Mouse (Mus musculus): Measurements from ENCODE around the gene Gm21969. TPM values are rescaled to one million over a fixed set of nuclear protein-coding genes. Genes with fewer than 3 reads are reported as not detected.

Gm21969 gene
- polyA plus RNA-seq, 3 experiments from 2014 or later, result not detected

DNA sequence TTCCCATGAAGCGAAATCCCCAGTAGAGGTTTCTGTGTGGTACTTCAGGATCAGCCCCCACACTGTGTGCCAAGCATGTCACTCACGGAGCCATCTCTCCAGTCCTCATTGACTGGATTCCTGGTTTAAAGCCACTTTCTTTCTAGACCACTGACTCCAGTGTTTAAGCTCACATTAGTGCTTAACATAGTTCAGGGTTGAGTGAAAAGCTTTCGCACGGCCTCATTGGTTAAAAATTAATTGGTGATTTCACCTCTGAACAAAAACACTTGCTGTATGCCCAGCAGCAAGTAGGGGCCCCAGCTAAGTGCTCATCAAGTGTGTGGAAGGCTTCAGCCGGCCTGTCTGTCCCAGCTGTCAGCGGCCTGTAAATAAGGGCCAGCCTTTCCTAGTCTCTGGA is 64.6 kb downstream of the Gm21969 start:
- no peak for ATAC-seq

- peak; percentile 50 for ATAC-seq
Measured at GRCm38 (mm10) chr4:139669847-139670246, 66.9 kb downstream of the Gm21969 start.

DNA sequence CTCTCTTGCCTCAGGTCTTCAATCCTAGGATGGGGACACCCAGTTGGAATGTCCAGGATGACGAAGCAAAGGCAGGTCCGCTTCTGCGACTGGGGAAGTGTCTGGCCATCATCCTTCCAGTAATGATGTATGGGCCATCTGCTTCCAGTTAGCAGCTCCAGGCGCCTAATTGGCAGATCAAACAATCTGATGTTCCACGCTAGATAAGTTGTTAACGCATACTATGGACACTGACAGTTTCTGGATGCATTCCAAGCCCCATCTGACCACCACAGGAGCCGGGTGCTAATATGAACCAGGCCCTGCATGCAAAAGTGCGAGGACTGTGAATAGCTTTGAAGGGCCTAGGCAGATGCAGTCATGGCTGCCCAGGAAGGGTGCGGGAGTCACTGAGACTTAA is 72.7 kb downstream of the Gm21969 start:
- no peak for ATAC-seq

DNA sequence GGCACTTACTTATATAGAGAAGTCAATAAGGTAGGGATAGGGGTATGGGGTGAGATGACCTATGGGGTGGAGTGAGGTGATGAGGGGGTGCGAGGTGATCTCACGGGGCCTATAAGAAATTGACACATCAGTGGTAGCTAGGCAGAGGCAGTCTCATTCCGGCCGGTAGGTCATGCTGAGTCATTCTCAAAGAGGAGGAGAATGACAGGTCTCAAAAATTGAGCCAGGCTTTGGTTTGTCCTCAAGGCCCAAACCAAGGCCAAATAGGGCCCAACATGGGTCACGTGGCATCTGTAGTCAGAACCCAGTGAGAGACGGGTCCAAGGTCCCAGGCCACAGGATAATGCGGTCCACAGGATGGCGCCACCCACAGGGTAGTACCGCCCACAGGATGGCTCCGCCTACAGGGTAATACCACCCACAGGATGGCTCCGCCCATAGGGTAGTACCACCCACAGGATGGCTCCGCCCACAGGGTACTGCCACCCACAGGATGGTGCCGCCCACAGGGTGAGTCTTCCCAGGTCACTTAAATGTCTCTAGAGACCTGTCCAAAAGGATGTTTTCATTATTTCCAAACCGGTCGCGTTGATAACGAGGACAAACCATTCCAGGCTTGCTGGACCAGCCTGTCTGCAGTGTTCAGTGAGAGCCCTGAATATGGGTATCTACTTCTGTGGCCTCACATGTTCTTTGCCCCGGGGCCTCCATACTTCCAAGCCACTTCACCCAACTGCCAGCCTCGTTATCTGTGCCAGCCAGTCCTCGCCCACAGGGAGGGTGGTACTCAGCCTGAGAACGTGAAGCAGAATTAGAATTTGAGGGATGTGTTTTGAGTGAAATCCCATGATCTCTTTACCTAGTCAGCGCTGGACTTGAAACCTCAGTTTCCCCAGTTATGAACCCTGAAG is 81.0 kb downstream of the Gm21969 start:
- ATAC-seq, result no peak

DNA sequence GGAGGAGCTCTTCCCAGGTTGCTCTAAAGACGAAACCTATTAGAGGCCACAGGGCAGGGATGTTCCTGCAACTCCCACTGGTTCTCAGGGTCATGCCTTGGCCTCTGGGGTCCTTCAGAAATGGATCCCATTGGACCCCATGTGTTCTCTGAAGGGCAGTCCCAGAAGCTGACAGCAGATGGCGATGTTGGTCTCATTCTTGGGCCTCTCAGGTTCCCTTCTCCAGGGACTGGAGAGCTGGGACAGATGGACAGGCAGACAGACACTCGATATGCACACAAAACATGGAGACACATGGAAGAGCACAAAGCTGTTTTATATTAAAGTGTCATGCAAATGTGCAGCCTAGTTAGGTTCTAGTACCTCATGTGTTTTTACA is 81.6 kb downstream of the Gm21969 start:
- no peak for ATAC-seq

GRCm38 (mm10) chr4:139688058-139688457 is 85.1 kb downstream of the Gm21969 start:
- no peak for ATAC-seq

DNA sequence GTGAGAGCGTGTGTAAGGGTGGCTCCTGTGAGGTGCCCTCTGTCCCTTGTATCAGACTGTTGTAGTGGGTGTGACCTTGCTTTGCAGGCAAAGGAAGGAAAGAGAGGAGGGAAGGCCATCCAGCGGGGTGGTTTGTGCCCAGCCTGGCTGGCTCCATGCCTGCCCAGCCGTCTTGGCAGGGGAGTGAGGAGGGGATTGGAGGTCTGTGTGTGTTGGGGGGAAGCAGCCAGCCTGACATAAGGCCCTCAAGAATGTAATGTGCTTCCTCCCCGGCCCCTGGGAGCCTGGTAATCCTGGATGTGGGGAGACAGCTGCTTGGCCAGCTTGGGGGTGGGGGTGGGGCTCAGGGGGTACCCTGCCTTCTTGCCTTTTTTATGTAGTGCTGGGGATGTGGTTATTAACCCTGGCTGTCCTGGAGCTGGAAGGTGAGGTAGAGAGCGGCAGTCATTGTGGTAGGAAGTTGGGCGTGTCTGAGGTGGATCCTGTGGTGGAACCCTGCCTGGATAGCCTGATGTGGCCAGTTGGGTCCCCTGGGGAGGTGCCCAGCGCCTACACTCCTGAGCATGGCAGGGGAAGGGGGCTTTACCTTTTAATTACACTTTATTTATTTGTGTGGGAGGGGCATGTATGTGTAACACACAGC is 86.8 kb downstream of the Gm21969 start:
- no peak for ATAC-seq

DNA sequence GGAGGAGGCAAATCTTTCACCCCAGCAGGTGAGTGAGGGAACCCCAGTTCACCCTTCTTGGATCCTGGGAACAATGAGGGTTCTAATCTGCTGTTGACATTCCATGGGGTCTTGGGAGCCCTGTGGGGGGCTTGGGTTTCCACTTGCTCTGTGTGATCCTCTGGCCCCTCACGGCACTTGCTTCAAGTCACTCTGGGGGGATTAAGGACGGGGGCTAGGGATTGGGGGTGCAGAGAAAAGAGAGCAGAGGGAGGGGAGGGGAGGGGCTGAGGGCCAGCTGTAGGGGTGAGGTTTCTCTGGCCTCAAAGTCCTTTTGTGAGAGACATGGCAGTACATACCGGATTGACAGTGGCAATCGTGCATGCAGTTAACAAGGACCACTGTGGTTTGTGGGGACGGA is 90.3 kb downstream of the Gm21969 start:
- ATAC-seq, result no peak

DNA sequence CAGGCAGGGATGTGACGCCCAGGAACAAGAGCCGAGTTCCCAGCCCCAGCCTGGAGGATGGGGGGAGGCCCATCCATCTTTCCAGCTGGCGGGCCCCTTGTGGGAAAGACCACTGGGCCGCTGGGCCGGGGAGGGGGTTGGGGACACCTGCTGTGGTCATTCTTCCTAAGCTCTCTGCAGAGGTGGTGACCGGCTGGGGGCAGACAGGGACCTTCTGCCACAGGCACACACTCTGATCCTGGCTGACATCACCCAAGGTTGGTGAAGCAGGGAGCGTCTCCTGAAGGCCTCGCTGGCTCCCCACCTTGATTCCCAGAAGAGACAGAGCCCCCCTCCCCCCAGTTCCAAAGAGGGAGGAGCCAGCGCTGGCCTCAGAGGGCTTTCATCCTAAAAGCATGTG is 94.8 kb downstream of the Gm21969 start:
- no peak for ATAC-seq

DNA sequence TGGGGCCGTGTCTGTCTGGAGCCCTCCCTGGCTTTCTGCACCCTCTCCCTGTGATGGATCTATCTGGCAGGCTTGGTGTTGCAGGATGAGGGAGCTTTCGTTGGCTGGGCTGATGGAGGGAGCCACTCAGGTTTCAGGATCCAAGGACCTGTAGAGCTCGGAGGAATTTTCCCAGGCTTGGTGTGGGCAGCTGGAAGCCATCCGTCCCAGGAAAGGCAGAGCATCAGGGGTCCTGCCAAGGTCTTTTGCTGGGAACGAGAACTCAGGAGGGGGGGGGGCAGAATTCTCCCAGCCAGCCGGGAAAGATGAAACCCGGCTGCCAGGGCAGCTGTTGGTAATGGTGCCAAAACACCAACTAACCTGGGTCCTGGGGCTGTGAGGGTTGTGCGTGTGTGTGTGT is 95.6 kb downstream of the Gm21969 start:
- ATAC-seq, result no peak

DNA sequence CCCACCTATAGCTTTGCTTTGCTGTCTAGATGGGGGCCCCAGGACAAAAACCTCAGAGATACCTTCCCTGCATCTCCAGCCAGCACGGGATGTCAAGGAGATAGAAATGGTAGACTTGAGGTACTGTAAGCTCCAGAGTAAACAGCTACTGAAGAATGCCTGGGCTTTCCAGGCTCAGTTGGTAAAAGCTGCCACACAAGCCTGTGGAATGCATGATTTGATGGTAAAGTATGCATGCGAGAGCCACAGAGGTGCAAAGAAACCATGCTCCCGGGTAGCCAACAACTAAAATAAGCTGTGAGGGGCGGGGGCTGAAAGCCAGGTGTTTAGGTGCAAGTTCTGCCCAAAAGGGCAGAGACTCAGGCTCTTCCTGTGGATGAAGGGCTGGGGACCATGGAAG is 99.9 kb downstream of the Gm21969 start:
- no peak for ATAC-seq

GRCm38 (mm10) chr4:139703468-139703867 is 100.5 kb downstream of the Gm21969 start:
- ATAC-seq, result no peak

GRCm38 (mm10) chr4:139705986-139706385 is 103.0 kb downstream of the Gm21969 start:
- ATAC-seq, result no peak

- no peak for ATAC-seq
Measured at GRCm38 (mm10) chr4:139710467-139711334, 107.7 kb downstream of the Gm21969 start.

Other genes starting within 250 kb of the Gm21969 start
- 1 to 10 TPM; 2.7 to 5.1 (median 4.2) TPM for gene Iffo2, start 72.6 kb upstream of the Gm21969 start, polyA plus RNA-seq (2017; shearing (Covaris generic))
- gene Aldh4a1, start 19.7 kb downstream of the Gm21969 start, polyA plus RNA-seq (2017; shearing (Covaris generic)), result 10 to 100 TPM in 1 of 3 experiments, 1 to 10 TPM in 2; 7.5 to 12.0 (median 8.6) TPM
- not detected for gene Tas1r2, start 50.4 kb downstream of the Gm21969 start, polyA plus RNA-seq (2017; shearing (Covaris generic))
- not detected for gene Pax7, start 230.3 kb downstream of the Gm21969 start, polyA plus RNA-seq (2017; shearing (Covaris generic))